Mouse (Mus musculus): Measurements from ENCODE around the gene H1f0.

Gene H1f0

DNA sequence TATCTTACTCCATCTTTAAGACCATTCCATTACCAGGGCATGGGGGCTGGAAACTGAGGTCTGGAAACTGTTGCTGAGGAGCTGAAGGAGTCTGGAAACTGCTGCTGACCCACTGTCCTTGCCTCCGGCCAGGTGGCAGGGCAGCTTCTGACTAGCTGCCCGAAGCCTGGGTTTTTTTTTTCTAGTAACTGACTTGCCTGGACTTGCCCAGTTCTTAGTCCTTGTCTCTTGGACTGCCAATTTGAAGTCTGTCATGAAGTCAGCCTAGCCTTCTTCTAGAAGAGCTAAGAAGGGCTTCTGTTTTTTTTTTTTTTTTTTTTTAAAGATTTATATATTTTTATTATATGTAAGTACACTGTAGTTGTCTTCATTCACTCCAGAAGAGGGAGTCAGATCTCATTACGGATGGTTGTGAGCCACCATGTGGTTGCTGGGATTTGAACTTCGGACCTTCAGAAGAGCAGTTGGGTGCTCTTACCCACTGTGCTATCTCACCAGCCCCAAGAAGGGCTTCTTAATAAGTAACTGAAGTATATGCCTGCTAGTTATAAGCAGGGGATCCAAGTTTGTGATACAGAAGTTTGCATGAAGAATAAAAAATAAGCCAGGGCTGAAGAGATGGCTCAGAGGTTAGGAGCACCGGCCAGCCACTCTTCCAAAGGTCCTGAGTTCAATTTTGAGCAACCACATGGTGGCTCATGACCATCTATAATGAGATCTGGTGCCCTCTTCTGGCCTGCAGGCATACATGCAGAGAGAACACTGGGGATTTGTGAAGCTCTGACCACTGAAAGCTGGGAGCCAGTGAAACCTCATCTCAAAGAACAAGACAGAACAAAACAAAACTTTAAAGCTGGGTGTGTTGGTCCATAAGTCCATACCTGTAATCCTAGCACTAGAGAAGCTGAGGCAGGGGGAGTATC lies 43.1 kb downstream of the H1f0 start:
- peak; percentile 78 for DNase-seq (ENCODE audit: low read depth, low spot score)

DNA sequence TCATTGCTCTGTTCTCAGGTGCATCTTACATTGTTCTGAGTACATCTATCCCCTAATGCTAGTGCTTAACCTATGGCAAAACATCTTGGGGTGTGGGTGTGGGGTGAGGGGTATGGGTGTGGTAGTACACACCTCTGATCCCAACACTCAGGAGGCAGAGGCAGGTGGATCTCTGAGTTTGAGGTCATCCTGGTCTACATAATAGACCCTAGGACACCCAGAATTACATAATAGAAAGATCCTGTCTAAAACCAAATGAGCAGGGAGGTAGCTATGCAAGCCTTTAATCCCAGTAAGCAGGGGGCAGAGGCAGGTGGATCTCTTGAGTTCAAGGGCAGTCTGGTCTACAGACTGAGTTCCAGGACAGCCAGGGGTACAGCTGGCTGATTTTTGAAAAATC lies 45.5 kb downstream of the H1f0 start:
- peak; percentile 62 for DNase-seq (ENCODE audit: low read depth, low spot score)

DNA sequence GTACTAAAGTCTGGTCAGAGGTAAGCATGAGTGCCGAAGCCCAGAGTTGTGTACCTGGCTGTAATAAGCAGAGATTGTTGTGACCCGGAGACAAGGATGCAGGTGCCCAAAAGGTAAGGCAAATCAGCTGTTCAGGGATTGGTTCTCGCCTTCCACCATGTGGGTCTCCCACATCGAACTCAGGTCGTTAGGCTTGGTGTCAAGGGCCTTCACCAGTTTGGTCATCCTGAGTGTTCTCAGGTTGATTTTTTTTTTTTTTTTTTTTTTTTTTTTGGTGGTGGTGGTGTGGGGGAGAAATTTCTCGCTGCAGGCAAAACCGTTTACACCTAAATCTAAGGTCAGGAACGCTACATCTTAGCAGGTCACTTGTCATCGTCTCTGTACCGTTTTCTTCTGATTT lies 46.2 kb downstream of the H1f0 start:
- no peak for DNase-seq (ENCODE audit: low read depth, low spot score)

DNA sequence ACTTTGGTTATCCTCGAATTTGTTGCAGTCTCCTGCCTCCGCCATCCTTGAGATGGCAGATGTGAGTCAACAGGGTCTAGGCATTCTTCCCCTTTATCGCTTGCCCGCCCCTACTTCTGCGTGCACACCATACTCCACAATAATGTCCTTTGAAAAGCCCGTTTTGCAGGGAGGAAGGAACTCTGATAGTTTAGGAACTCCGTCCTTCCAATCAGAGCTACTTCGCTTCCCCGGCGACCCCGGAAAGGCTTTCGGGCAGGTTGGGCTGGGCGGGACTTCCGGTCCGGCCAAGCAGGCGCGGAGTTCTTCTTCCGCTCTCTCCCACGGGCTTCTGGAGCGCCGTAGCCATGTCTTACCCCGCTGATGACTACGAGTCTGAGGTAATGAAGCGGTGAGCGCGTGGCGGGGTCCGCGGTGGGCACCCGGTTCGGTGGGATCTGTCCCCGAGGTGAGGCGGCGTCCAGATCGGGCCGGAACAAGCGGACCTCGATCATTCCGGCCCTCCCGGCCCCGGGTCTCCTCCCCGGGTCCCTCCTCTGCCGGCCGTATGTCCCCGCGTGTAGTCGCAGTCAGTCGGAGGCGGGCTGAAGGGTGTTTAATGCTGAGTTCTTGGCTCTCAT lies 46.8 kb downstream of the H1f0 start, which contains the start of gene Eif3l:
Eif3l (plus strand) TSS at position 267 of the 620 bp plus-strand sequence.
- DNase-seq (ENCODE audit: low read depth, low spot score), result peak; percentile 93

DNA sequence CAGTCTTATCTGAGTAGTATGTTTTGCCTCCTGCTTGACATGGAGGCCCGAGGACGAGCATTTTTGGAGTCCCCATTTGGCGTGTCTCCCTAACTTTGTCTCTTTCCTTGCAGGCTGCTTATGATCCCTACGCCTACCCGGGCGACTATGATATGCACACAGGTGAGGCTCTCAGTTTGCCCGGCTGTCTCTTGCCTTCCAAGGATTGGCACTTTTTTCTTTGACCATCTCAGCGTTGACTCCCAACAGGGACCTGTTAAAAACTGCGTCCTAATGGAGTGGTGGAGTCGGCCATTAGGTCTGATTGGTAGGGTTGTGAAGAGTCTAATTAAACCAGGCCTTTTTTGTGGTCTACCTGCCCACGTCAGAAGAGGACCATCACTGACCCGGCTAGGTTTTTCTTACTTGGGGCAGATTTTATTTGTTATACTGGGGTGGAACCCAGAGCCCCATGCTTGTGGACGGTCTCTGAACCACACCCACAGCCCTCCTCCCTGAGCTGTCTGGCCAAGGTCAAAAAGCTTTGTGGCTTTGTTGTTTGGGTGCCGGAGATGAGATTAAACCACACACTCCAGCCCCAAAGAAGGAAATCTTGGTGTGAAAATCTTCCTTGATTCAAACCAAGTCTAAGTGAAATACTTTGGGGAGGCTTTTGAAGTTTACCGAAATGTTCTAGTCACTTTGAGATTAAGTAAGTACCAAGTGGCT lies 47.6 kb downstream of the H1f0 start:
- peak; percentile 63 for DNase-seq (ENCODE audit: low read depth, low spot score)

DNA sequence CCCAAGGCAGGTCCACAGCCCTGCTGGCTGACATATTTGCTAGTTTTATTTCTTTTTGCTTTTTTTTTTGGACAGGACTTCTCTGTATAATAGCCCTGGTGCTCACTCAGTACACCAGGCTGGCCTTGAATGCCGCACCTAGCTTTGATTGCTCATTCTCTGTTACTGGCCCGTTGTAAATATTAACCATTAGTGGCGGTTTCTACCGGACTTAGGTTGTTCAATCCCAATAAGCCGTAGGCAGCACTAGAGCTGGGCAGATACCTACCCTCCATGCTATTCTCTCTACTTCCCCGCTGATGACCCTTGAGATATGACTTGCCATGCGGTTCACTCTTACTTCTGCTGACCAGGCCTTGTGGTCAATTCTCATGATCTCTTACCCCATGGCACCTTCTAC lies 51.3 kb downstream of the H1f0 start:
- no peak for DNase-seq (ENCODE audit: low read depth, low spot score)
